Mouse (Mus musculus) lung, embryonic 15.5 days (tissue): ENCODE measurements around the gene Resp18. TPM values are rescaled to one million over a fixed set of nuclear protein-coding genes. Genes with fewer than 3 reads are reported as not detected.

Experiments
- ATAC-seq: fragments of 200-750 bp; cut with Nextera tagmentation; 2 replicates; pipeline ENCODE4 v1.8.0; 2017; ENCODE audit warnings: moderate number of reproducible peaks, borderline replicate concordance; ENCODE audit not compliant: low FRiP score, low TSS enrichment; ENCODE audit errors: extremely low read depth
- H3K27ac ChIP-seq: fragments of 300-500 bp; sonication (generic); 2 replicates; pipeline ENCODE4 v1.5.1; 2015; ENCODE audit warnings: moderate library complexity, mild to moderate bottlenecking, inconsistent platforms
- H3K27me3 ChIP-seq: fragments of 300-500 bp; sonication (generic); 2 replicates; pipeline ENCODE4 v1.6.1; 2015; ENCODE audit warnings: inconsistent platforms
- H3K36me3 ChIP-seq: fragments of 300-500 bp; sonication (generic); 2 replicates; pipeline ENCODE4 v1.6.1; 2015; ENCODE audit warnings: inconsistent platforms
- H3K4me1 ChIP-seq: fragments of 300-500 bp; sonication (generic); 2 replicates; pipeline ENCODE4 v1.6.1; 2015; ENCODE audit warnings: inconsistent platforms
- H3K4me2 ChIP-seq: fragments of 300-500 bp; sonication (generic); 2 replicates; pipeline ENCODE4 v1.6.1; 2015; ENCODE audit warnings: inconsistent platforms, mild to moderate bottlenecking, moderate library complexity
- H3K4me3 ChIP-seq: fragments of 300-500 bp; sonication (generic); 2 replicates; pipeline ENCODE4 v1.5.1; 2015; ENCODE audit warnings: mild to moderate bottlenecking, inconsistent platforms
- H3K9ac ChIP-seq: fragments of 300-500 bp; sonication (generic); 2 replicates; pipeline ENCODE4 v1.6.1; 2015; ENCODE audit warnings: inconsistent platforms
- H3K9me3 ChIP-seq: fragments of 300-500 bp; sonication (generic); 2 replicates; pipeline ENCODE4 v1.6.1; 2016; ENCODE audit warnings: inconsistent platforms
- WGBS: fragments of 180-500 bp; shearing (Covaris S2); methylation state at CpG from one replicate; pipeline ENCODE4 v1.1.7; 2015; 5-methylcytosine and 5-hydroxymethylcytosine counted together
- polyA plus RNA-seq: library from polyadenylated mRNA; unstranded; fragments of >200 nt; fragmentation: Nextera tagmentation; extraction: Ambion mirVana; gene quantifications from 2 replicates; pipeline ENCODE4 v1.2.1, GENCODE M21; 2015

The Resp18 gene
- polyA plus RNA-seq, 1 experiment from 2014 or later: 1.4 TPM

DNA sequence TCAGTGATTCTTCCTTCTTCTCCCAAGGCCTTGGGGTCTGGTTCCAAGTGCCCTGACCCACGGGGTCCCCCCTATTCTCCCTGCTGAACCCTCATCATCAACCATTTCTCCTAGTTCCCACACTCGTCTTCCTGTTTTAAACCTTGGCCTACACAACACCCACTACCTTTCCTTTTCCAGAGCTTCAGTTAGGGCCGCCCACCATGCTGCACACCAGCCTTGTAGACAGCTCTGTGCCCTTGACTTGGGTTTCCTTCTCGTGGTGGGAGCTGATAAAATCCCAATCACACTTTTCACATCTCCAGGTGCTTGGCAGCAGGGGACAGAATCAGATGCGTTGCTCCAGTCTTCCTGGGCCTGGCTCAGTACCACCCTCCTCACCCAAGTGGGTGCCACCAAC is 16.1 kb upstream of the Resp18 start:
- no peak for ATAC-seq

DNA sequence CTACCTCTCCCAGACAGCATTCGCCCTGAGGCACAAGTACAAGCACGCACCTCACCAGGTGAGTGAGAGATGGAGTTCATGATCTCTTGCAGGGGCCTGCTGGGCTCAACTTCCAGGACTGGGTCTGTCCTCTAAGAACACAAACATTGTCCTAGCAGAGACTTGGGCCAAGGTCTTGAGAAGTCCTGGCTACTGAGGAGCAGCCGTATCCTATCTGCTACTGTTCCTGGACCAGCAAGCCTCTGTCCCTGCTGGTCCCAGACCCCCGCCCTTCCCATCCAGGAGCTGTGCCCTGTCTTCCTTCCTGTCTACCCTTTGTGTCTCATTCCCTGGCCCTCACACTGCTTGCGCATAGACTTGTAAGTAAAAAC is 15.1 kb upstream of the Resp18 start:
- Histone ChIP-seq H3K27me3 (no peaks in the 10 kb centered on the region), H3K9me3 (no peaks in the 10 kb centered on the region), H3K9ac (no peak overlapping the region), H3K36me3 (no peaks in the 10 kb centered on the region), H3K4me2 (no peak overlapping the region), H3K4me1 (0 out of 2 replicates have a peak, but pooled peaks cover 7% of the 10 kb centered on the region), H3K4me3 (no peak overlapping the region), H3K27ac (no peak overlapping the region)
- 74% methylated on average over 5 of the region's 5 CpGs for WGBS
- no peak for ATAC-seq

More for the DNA sequence above, 16.1 kb upstream of the Resp18 start:
- no peaks in the 10 kb centered on the region for H3K9me3 ChIP-seq
- H3K27ac ChIP-seq: no peak overlapping the region
- 78% methylated on average over 5 of the region's 5 CpGs for WGBS
- H3K27me3 ChIP-seq: no peaks in the 10 kb centered on the region
- H3K36me3 ChIP-seq: no peaks in the 10 kb centered on the region
- H3K4me2 ChIP-seq: no peak overlapping the region
- 0 out of 2 replicates have a peak, but pooled peaks cover 7% of the 10 kb centered on the region for H3K4me1 ChIP-seq
- no peak overlapping the region for H3K4me3 ChIP-seq
- H3K9ac ChIP-seq: no peak overlapping the region

DNA sequence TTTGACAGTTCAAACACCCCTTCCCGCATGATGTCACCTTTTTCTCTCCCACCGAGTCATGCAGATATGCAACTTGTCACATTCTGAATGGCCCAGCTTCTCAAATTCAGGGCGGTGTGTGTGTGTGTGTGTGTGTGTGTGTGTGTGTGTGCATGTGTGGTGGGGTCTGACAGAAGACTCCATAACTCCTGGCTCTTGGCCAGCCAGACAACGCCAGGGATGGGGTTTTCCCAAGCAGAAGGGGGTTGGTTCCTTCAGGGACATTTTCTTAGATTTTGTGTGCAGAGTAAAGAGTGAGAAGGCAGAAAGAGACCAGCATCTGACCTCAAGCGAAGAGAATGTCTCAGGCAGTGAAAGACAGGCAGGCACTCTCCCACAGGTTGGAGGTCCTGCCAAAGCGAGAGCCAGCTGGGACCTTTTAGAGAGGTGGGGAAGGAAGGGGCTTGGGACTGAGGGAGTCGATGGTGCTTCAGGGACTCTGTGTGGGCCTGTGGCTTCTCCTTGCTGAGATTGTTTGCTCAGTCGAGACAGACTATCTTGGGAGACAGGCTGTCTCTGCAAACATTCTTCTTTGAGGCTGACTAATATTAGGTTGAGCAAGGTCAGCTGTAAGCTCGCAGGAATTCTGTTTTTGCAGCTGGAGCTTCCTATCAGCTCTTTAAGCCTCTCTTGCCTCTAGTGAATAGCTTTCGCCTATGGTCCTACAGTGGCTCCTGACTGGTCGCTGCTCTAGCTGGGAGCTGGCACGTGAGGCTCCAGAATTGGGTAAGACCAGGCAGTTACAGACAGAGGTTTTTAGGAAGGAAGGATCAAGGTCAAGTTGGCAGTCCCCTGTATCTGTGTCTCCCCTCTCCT is 14.5 kb upstream of the Resp18 start:
- Histone ChIP-seq H3K27ac (no peak overlapping the region), H3K4me2 (no peak overlapping the region), H3K9ac (no peak overlapping the region)

DNA sequence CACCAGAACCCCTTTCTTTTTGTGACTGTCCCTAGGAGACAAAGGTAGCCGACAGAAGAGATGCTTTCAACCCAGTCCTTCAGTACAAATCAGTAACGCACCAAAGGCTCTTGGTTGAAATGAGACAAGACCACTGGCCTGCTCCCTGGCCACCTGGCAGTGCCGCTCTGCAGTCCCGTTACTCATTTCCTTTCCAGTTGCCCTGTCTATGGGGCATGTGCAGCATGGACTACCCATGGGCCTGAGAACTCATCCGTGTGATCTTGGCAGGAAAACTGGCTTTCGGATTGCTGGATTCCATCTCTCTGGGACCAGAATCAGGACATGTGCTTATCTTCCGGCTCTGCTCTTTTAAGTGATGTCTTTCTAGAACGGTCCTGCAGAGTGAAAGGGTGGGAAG is 13.1 kb upstream of the Resp18 start:
- H3K9ac ChIP-seq: no peak overlapping the region
- 82% methylated on average over 8 of the region's 8 CpGs for WGBS
- no peak overlapping the region for H3K27ac ChIP-seq
- no peaks in the 10 kb centered on the region for H3K36me3 ChIP-seq
- H3K27me3 ChIP-seq: no peaks in the 10 kb centered on the region
- ATAC-seq: no peak
- H3K9me3 ChIP-seq: no peaks in the 10 kb centered on the region
- 0 out of 2 replicates have a peak, but pooled peaks cover 7% of the 10 kb centered on the region for H3K4me1 ChIP-seq
- H3K4me2 ChIP-seq: no peak overlapping the region
- no peak overlapping the region for H3K4me3 ChIP-seq

More for the DNA sequence above, 14.5 kb upstream of the Resp18 start:
- no peaks in the 10 kb centered on the region for H3K9me3 ChIP-seq
- no peaks in the 10 kb centered on the region for H3K36me3 ChIP-seq
- WGBS: 13% methylated on average over 12 of the region's 12 CpGs
- ATAC-seq: no peak
- no peak overlapping the region for H3K4me3 ChIP-seq
- no peaks in the 10 kb centered on the region for H3K27me3 ChIP-seq
- H3K4me1 ChIP-seq: 0 out of 2 replicates have a peak, but pooled peaks cover 7% of the 10 kb centered on the region

DNA sequence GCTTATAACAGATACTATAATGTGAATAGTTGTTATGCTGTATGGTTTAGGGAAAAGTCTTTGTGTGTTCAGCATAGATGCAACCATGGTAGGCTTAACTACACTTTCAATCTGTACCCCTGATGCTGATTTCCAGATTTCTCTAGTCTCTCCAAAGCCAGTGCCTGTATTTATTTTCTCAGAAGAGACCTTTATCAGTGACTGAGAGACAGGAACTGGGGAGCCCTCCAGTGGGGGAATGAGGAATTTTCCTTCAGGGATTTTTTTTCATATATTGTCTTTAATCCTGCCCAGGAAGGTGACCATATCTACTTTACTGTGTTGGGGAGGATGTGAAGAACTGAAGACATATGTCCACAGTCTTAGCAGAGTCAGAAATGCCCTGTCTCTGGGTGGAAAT is 12.4 kb upstream of the Resp18 start:
- Histone ChIP-seq H3K9me3 (no peaks in the 10 kb centered on the region), H3K36me3 (no peaks in the 10 kb centered on the region), H3K9ac (no peak overlapping the region), H3K27me3 (no peaks in the 10 kb centered on the region), H3K4me3 (no peak overlapping the region), H3K4me2 (no peak overlapping the region), H3K27ac (no peak overlapping the region), H3K4me1 (0 out of 2 replicates have a peak, but pooled peaks cover 7% of the 10 kb centered on the region)
- ATAC-seq: no peak

DNA sequence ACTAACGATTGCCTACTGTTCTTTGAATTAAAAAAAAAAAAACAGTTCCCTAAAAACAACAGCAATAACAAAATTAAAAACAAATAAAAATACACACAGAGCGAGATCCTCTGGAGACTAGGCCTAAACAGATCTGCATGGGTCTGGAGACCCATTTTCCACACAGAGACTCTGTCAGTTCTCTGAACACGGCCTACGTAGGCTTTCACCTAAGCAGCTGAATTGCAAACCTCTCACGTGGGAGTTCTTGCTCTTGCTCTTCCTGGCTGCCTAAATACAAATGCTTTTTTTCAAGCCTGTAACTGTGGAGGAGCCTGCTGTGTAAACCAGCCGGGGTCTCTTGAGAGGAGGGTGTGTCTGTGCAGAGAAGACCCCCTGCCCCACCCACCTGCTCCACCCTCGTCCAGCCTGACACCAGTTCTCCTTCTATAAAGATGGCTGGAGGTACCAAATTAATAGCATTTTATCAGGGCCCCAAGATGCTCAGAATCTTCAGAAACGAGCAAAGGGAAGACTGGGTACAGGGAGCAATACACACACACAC is 11.7 kb upstream of the Resp18 start:
- Histone ChIP-seq H3K9me3 (no peaks in the 10 kb centered on the region), H3K27ac (no peak overlapping the region), H3K4me1 (0 out of 2 replicates have a peak, but pooled peaks cover 7% of the 10 kb centered on the region), H3K4me3 (no peak overlapping the region), H3K36me3 (no peaks in the 10 kb centered on the region), H3K9ac (no peak overlapping the region), H3K27me3 (no peaks in the 10 kb centered on the region), H3K4me2 (no peak overlapping the region)
- no peak for ATAC-seq
- WGBS: 51% methylated on average over 8 of the region's 8 CpGs

DNA sequence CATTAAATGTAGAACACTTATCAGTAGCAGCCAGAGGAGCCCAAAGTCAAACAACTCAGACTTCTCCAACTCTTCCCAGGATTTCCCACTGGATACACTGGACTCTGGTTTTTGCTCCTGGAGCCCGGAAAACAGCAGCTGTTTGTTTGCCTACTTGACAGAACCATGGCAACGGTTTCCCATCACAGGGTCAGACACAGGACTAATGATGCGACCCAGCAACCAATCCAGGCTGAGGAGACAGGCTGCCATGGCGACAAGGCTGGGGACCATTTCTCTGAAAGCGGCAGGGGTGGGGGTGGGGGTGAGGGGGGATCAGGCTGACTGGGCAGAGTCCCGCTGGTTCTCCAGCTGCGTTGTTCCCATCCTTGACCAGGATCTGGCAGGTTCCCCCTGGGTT is 11.2 kb upstream of the Resp18 start:
- Histone ChIP-seq H3K27me3 (no peaks in the 10 kb centered on the region), H3K27ac (no peak overlapping the region), H3K4me1 (0 out of 2 replicates have a peak, but pooled peaks cover 7% of the 10 kb centered on the region), H3K9ac (no peak overlapping the region), H3K9me3 (no peaks in the 10 kb centered on the region), H3K4me2 (no peak overlapping the region), H3K36me3 (no peaks in the 10 kb centered on the region), H3K4me3 (no peak overlapping the region)
- WGBS: 5% methylated on average over 7 of the region's 7 CpGs
- ATAC-seq: no peak

DNA sequence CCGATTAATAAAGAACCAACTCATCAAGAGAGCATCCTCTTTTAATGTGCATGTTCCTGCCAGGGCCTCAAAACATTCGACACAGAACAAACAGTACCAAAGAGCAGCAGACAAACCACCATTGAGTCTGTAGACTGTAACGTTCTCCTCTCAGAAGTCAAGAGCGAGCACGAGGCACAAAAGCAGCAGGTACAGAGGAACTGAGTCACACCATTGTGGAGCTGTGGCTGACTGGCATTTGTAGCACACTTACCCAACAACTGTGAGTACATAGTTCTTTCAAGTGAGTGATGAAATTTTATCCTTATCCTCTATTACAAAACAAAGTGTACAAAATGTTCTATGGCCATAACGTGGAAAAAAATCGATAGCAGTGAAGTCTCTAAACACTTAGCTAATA is 6.7 kb upstream of the Resp18 start:
- H3K4me2 ChIP-seq: no peak overlapping the region
- 78% methylated on average over 7 of the region's 7 CpGs for WGBS
- H3K27me3 ChIP-seq: no peaks in the 10 kb centered on the region
- H3K9ac ChIP-seq: no peak overlapping the region
- ATAC-seq: no peak
- H3K9me3 ChIP-seq: no peaks in the 10 kb centered on the region
- H3K4me1 ChIP-seq: no peaks in the 10 kb centered on the region
- no peaks in the 10 kb centered on the region for H3K36me3 ChIP-seq
- no peak overlapping the region for H3K27ac ChIP-seq
- no peak overlapping the region for H3K4me3 ChIP-seq

DNA sequence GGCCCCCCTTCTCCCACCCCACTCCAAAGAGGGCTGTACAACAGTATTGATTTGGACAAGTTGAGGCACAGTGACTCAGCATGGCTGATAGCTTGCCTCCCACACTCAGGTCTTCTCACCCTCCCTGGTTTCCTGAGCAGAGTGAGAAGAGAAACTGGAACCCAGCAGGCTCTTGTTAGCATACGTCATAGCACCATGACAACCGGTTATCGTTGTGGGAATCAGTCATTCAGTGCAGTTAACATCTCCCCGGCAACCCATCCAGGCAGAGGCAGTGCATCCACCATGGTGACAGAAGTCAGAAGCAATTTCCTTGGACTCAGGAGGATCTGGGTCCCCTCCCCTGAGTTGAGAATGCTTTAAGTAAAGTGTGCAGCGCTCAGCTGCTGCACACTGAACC is 4.8 kb upstream of the Resp18 start:
- ATAC-seq: no peak
- peaks cover 11% of the 10 kb centered on the region; the same call in 1 of the 2 replicates for H3K27me3 ChIP-seq
- no peak overlapping the region for H3K27ac ChIP-seq
- no peaks in the 10 kb centered on the region for H3K9me3 ChIP-seq
- WGBS: 67% methylated on average over 5 of the region's 5 CpGs
- no peak overlapping the region for H3K9ac ChIP-seq
- H3K4me1 ChIP-seq: no peaks in the 10 kb centered on the region
- H3K4me3 ChIP-seq: no peak overlapping the region
- H3K36me3 ChIP-seq: no peaks in the 10 kb centered on the region
- H3K4me2 ChIP-seq: no peak overlapping the region

DNA sequence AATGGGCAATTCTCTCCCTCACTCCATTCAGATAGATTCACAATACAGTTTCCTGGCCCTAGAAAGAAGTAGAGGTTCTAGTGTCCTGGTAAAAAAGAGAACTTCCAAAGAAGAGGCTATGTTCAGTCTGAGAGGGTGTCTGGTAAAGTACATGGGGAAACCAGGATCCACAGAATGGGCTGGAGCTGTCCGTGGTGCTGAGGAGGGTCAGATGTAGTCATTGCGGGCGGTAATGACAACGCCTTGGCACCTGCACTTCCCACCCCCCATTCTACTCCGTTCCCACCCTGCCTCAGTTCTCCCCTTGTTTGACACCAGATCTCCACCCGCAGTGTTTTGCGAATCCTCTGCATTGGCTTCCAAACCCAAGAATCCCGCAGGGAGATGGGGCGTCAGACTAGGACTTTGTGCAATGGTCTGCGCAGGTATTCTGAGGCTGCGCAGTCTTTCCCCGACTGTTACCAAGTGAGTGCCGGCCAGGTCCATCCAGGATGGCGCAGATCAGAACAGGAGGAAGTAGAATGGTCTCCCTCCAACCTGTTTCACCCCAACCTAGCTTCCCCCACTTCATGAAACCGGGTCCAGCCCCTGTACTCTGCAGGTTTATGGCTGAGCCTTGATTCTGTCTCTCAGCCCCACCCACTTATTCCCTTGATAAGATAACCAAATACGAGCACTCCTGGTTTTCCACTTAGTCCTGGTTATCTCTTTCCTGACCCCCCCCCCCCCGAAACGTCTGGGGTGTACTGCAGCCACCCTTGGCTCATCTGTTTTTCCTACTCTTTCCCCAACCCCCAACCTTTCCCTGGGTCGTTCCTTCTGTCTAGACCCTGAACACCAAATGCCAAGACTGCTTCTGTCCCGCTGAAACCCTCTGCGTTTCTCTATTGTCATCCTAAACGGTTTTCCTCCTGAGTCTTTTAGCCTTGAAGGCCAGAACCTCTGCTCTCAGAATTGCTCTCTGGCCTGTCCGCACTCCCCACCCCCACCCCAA is 723 bp downstream of the Resp18 start:
- Histone ChIP-seq H3K9ac (no peak overlapping the region), H3K9me3 (no peaks in the 10 kb centered on the region), H3K36me3 (no peaks in the 10 kb centered on the region), H3K27ac (no peak overlapping the region), H3K27me3 (peaks cover 21% of the 10 kb centered on the region; the same call in 1 of the 2 replicates), H3K4me2 (no peak overlapping the region), H3K4me3 (no peak overlapping the region), H3K4me1 (no peaks in the 10 kb centered on the region)
- ATAC-seq: no peak
- WGBS: 6% methylated on average over 23 of the region's 23 CpGs

DNA sequence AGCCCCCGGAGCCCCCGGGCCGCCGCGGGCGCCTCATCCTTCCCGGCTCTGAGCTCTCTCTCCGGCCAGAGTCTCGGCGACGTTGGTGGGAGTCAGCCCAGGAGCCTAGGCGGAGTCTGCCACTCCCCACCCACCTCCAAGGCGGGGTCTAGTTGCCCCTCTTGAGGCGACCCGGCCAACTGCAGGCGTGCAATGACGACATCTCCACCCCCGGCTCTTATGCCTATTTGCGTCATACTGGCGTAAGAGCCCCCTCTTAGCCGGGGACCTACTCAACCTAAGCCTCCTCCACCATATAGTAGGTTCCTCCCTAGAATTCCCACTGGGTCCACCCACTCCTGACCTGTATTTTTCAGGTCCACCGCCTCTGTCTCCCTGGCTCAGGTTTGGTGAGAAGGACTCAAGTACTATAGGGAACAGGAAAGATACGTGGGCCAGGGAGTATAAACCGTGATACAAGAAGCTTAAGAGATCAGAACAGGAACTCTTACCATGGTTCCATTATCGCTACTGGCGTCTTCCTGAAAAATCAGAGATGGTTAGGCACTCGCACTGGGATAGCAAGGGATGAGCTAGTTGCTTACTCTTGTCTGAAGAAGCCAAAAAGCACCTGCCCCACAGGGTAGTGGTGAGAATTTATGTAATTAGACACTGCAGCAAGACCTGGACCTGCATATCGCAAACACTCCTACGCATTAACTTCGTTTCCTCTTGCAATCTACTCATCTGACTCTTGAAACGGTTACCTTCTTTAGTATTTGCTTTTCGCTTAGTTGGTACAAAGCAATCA is 13.9 kb downstream of the Resp18 start, which contains the start of gene Ptprn:
Ptprn (minus strand) TSS at position 412 of the 790 bp plus-strand sequence.
- H3K9me3 ChIP-seq: no peaks in the 10 kb centered on the region
- H3K27me3 ChIP-seq: peaks cover 53% of the 10 kb centered on the region
- ATAC-seq: no peak
- no peak within 1 kb of the TSS for H3K27ac ChIP-seq
- H3K4me3 ChIP-seq: no peak within 1 kb of the TSS
- WGBS: 13% methylated on average over 31 of the region's 32 CpGs
- H3K36me3 ChIP-seq: no peaks in the 10 kb centered on the region
- H3K9ac ChIP-seq: no peak within 1 kb of the TSS
- H3K4me1 ChIP-seq: no peaks in the 10 kb centered on the region
- H3K4me2 ChIP-seq: no peak within 1 kb of the TSS
